Mouse (Mus musculus) lung, postnatal 0 days (tissue): ENCODE measurements around the gene Slc44a3.

Experiments
- CTCF ChIP-seq: IDR thresholded peaks from 2 replicates; pipeline ENCODE4 v1.5.1; 2016; ENCODE audit warnings: antibody characterized with exemption, mild to moderate bottlenecking
- EP300 ChIP-seq: IDR thresholded peaks from 2 replicates; pipeline ENCODE4 v1.6.1; 2016; ENCODE audit warnings: antibody characterized with exemption, mild to moderate bottlenecking, control low read depth

DNA sequence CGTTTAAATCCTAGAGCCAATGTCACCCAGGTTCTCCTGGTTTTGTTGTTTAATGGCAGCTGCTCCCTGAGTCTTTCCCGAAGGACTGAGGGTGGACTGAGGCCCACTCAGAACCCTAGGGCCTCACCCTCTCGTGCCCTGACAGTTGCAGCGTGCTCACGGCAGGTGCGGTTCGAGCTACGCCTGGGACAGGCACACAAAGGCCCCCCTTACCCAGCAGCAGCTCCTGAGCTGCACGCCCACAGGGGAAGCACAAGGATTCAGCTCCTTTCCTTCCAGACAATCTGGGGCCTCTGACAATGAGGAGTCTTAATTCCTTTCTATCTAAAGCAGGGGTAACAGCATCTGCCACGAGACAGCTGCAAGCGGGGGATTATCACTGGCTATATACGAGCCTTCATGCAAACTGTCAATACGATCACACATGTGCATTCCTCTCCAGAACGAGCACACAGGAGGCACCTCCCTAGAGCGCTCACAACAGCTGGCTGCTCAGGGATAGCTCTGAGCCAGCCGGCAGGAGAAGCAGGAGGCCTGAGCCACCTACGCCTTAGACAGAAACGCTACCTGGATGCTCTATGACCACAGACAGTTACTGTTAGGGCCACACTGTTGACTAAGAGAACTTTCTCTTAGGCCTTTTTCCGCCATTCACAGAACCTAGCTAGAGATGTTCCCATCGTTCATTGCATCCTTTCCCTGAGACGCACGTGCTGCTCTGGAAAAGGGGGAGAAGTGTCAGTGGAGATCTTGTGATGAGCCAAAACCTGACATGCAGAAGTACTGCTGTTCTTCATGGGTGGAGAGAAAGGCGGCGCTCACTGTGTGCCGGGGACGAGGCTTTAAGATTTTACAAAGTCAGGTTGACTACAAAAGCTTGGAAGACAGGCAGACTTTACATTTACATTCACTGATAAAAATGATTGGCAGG is 51.9 kb downstream of the Slc44a3 start:
- TF ChIP-seq CTCF (no peak), EP300 (no peak)
